Mouse (Mus musculus) heart, postnatal 0 days (tissue): ENCODE results near the gene Robo1.

Experiments
- CTCF ChIP-seq: IDR thresholded peaks from 2 replicates; pipeline ENCODE4 v1.5.1; 2016; ENCODE audit warnings: antibody characterized with exemption, control low read depth, low read depth
- EP300 ChIP-seq: IDR thresholded peaks from 2 replicates; pipeline ENCODE4 v1.6.1; 2016; ENCODE audit warnings: antibody characterized with exemption, low read depth

- TF ChIP-seq CTCF = no peak
- TF ChIP-seq EP300 = no peak
Measured at GRCm38 (mm10) chr16:72737154-72737553, 429.0 kb downstream of the Robo1 start.
